Mouse (Mus musculus): ENCODE results near the gene Cpne5.

DNA sequence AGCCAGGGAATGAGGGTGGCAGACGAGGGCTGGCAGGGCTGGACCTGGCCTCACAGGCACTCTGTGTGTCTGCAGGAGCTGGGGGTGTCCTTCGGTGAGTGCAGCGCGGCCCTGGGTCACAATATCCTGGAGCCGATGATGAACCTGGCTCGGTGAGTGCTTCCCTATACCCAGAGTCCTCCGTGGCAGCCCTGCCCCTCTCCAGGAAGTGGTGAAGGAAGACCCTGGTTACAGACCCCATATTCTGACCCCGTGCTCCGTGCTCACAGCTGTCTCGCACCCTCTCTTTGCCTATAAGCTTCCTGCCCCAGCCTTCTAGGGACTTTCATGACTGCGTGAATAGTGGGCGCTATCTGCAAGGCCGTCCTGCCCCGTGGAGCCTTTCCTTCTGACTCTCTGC lies 90.7 kb downstream of the Cpne5 start:
- TF ChIP-seq CTCF (IDR thresholded peaks at IDR 0.05; ENCODE audit: low read depth, low read length) (no peak), POLR2A (IDR thresholded peaks at IDR 0.05; ENCODE audit: borderline replicate concordance, low read depth, low read length) (no peak)

Data from bone marrow macrophage, adult 2 months (primary cell).